Mouse (Mus musculus) heart, embryonic 14.5 days (tissue): Measurements from ENCODE around the gene Kif16b. TPM values are rescaled to one million over a fixed set of nuclear protein-coding genes. Genes with fewer than 3 reads are reported as not detected.

ENCODE experiments used
- ATAC-seq: fragments of 200-750 bp; cut with Nextera tagmentation; 2 replicates; pipeline ENCODE4 v1.8.0; 2017; ENCODE audit warnings: low read depth, moderate TSS enrichment; ENCODE audit not compliant: insufficient number of reproducible peaks, insufficient read depth, low FRiP score
- H3K27ac ChIP-seq, 2 experiments: fragments of 200-500 bp in 1 of 2; fragments of 300-500 bp in 1 of 2; sonication (generic) in 1 of 2; replicated peaks in 1 of 2; 2 replicates each; pipeline ENCODE4 v1.5.1; 2012 to 2014; ENCODE audit warnings: low read depth in 2 of 2, low read length in 2 of 2, control low read depth in 1 of 2, mild to moderate bottlenecking in 1 of 2, mixed read lengths in 1 of 2; ENCODE audit not compliant: control insufficient read depth in 1 of 2, insufficient read depth in 1 of 2
- H3K27me3 ChIP-seq: fragments of 300-500 bp; sonication (generic); 2 replicates; pipeline ENCODE4 v1.6.1; 2014; ENCODE audit warnings: mild to moderate bottlenecking, low read length, control low read depth; ENCODE audit not compliant: control insufficient read depth, insufficient read depth
- H3K36me3 ChIP-seq: fragments of 300-500 bp; sonication (generic); 2 replicates; pipeline ENCODE4 v1.6.1; 2014; ENCODE audit warnings: mild to moderate bottlenecking, control low read depth, low read length, mixed read lengths; ENCODE audit not compliant: control insufficient read depth, insufficient read depth
- H3K4me1 ChIP-seq, 2 experiments: fragments of 200-500 bp in 1 of 2; fragments of 300-500 bp in 1 of 2; sonication (generic) in 1 of 2; 2 replicates each; pipeline ENCODE4 v1.6.1; 2012 to 2014; ENCODE audit warnings: low read length in 2 of 2, control low read depth in 1 of 2, mixed read lengths in 1 of 2; ENCODE audit not compliant: control insufficient read depth in 2 of 2, insufficient read depth in 2 of 2
- H3K4me2 ChIP-seq: fragments of 300-500 bp; sonication (generic); 2 replicates; pipeline ENCODE4 v1.6.1; 2014; ENCODE audit warnings: mild to moderate bottlenecking, low read length
- H3K4me3 ChIP-seq, 2 experiments: fragments of 200-500 bp in 1 of 2; fragments of 300-500 bp in 1 of 2; sonication (generic) in 1 of 2; 2 replicates each; pipeline ENCODE4 v1.5.1; 2012 to 2014; ENCODE audit warnings: low read length in 2 of 2, mild to moderate bottlenecking in 2 of 2, control low read depth in 1 of 2, low read depth in 1 of 2, moderate library complexity in 1 of 2; ENCODE audit not compliant: control insufficient read depth in 1 of 2, insufficient read depth in 1 of 2
- H3K9ac ChIP-seq: fragments of 300-500 bp; sonication (generic); 2 replicates; pipeline ENCODE4 v1.6.1; 2014; ENCODE audit warnings: mild to moderate bottlenecking, low read length
- H3K9me3 ChIP-seq: fragments of 300-500 bp; sonication (generic); 2 replicates; pipeline ENCODE4 v1.6.1; 2016; ENCODE audit warnings: low read length, control low read depth; ENCODE audit not compliant: control insufficient read depth
- WGBS: fragments of 180-500 bp; shearing (Covaris S2); extraction: QIAGEN DNeasy Blood & Tissue Kit; methylation state at CpG from one replicate; pipeline ENCODE4 v1.1.7; 2014; 5-methylcytosine and 5-hydroxymethylcytosine counted together
- polyA plus RNA-seq: library from polyadenylated mRNA; unstranded; fragments of >200 nt; fragmentation: Nextera tagmentation; extraction: Ambion mirVana; gene quantifications from 2 replicates; pipeline ENCODE4 v1.2.1, GENCODE M21; 2014

The Kif16b gene
- polyA plus RNA-seq, 1 experiment from 2014 or later, result 10.4 TPM

DNA sequence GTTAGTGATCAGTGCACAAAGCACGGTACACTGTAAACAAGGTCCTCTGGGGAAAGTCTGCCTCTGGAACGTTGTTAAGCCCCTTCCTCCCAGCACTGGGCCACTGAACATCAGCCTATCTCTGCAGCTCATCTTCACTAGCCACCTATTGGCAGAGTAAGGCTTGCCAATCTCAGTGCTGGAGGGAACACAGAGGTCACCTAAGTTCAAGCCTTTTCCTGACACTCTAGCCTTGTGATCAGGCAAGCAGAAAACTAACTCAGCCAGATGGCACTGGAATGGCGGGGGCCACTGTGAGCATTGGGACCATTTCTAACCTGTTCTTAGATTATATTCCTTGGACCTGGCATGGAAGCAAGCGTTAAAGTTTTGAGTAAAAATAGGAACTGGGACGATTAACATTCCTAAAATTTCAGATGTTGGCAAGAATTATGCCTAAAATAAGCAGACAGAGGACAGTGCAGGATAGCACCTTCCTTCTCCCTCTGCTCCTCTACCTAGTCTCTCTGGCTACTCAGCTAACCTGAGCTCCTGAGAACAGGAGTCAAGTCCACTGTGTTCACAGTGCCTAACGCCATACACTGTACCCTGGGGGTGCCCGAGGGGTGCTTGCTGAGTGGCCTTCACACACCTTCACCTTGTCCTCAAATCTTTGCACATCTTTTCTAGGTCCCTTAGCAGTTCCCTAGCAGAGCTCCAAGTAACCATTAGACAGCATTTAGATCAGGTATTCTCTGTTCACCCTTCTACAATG lies 18.3 kb downstream of the Kif16b start:
- H3K4me2 ChIP-seq, result no peak overlapping the region
- no peaks in the 10 kb centered on the region for H3K36me3 ChIP-seq
- WGBS, result 63% methylated on average over 7 of the region's 7 CpGs
- H3K9me3 ChIP-seq, result no peaks in the 10 kb centered on the region
- ATAC-seq, result no peak
- H3K27ac ChIP-seq, result no peak overlapping the region
- H3K4me1 ChIP-seq, result peaks cover 12 to 36% of the 10 kb centered on the region in 2 experiments
- no peak overlapping the region for H3K9ac ChIP-seq
- no peak overlapping the region for H3K4me3 ChIP-seq
- no peaks in the 10 kb centered on the region for H3K27me3 ChIP-seq

GRCm38 (mm10) chr2:142882466-142882865 lies 18.9 kb downstream of the Kif16b start:
- Histone ChIP-seq H3K9me3 (no peaks in the 10 kb centered on the region), H3K4me3 (no peak overlapping the region), H3K4me1 (peaks cover 12 to 36% of the 10 kb centered on the region in 2 experiments), H3K27me3 (no peaks in the 10 kb centered on the region), H3K9ac (no peak overlapping the region), H3K36me3 (no peaks in the 10 kb centered on the region), H3K27ac (no peak overlapping the region), H3K4me2 (no peak overlapping the region)
- ATAC-seq, result no peak
- 68% methylated on average over 2 of the region's 2 CpGs for WGBS

DNA sequence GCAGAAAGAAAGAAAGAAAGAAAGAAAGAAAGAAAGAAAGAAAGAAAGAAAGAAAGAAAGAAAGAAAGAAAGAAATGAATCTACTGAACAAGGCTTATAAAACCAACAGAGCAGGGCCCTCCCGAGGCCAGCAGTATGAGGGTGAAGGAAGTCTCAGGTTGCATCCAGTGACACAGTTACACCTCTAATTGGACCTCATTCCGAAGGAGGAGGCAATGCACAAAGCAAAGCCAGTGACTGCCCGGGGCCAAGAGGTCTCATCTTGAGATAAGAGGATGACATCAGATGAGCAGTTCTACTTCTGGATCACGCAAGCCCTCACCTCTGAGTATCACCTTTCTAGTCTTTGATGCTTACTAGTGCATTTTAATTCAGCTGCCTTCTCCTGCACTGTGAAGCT lies 20.2 kb downstream of the Kif16b start:
- no peak overlapping the region for H3K4me2 ChIP-seq
- H3K9ac ChIP-seq, result no peak overlapping the region
- H3K4me3 ChIP-seq, result no peak overlapping the region
- peaks cover 12 to 36% of the 10 kb centered on the region in 2 experiments for H3K4me1 ChIP-seq
- H3K36me3 ChIP-seq, result no peaks in the 10 kb centered on the region
- H3K9me3 ChIP-seq, result no peaks in the 10 kb centered on the region
- WGBS, result 23% methylated on average over 4 of the region's 4 CpGs
- ATAC-seq, result no peak
- no peaks in the 10 kb centered on the region for H3K27me3 ChIP-seq
- peak overlapping the region in 1 of 2 experiments; percentile 26; a peak in 1 of 4 replicates for H3K27ac ChIP-seq

- Histone ChIP-seq H3K9me3 (no peaks in the 10 kb centered on the region), H3K4me2 (no peak overlapping the region), H3K9ac (no peak overlapping the region), H3K36me3 (no peaks in the 10 kb centered on the region), H3K27ac (peak overlapping the region in 1 of 2 experiments; percentile 19; a peak in 1 of 4 replicates), H3K27me3 (no peaks in the 10 kb centered on the region), H3K4me3 (no peak overlapping the region), H3K4me1 (peaks cover 12 to 36% of the 10 kb centered on the region in 2 experiments)
- 64% methylated on average over 8 of the region's 8 CpGs for WGBS
- no peak for ATAC-seq
Measured at GRCm38 (mm10) chr2:142879257-142879818, 22.0 kb downstream of the Kif16b start.

DNA sequence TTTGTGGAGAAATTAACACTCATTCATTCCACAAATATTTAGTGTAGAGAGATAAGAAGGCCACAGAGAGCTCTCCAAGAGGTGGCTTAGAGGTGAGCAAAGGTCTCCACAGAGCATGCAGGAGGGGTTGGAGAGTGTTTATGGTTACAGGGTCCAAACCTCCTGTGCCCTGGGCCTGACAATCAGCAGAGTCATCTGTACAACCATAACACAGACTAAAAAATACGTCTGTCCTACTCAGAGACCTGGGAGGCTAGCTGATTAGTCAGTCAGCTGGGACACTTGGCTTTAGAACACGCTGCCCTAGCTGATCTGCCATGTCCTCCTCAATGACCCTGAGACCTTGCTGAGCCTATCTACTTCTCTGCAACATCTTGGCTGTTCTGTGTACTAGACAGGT lies 24.7 kb downstream of the Kif16b start:
- no peaks in the 10 kb centered on the region for H3K9me3 ChIP-seq
- H3K27ac ChIP-seq, result no peak overlapping the region
- peaks cover 9 to 21% of the 10 kb centered on the region in 2 experiments for H3K4me1 ChIP-seq
- H3K4me2 ChIP-seq, result no peak overlapping the region
- H3K36me3 ChIP-seq, result no peaks in the 10 kb centered on the region
- ATAC-seq, result no peak
- no peaks in the 10 kb centered on the region for H3K27me3 ChIP-seq
- 50% methylated on average over 2 of the region's 2 CpGs for WGBS
- H3K4me3 ChIP-seq, result no peak overlapping the region
- no peak overlapping the region for H3K9ac ChIP-seq

DNA sequence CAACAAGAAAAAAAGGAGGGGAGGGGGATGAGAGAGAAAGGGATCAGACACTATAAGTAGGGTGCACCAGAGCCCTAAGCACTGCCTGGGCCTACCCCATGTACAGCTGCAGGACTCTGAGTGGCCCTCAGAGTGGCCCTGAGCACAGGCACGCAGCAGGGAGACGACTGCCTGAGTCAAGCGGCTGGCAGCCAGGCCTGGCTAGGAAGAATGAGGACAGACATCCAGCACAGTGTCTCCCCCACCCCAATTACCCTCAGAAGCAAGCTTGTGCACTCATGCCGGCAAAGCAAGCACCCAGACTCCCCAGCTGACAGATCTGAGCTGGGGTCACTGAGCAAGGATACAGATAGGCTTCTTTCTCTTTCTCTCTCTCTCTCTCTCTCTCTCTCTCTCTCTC lies 25.4 kb downstream of the Kif16b start:
- WGBS, result 51% methylated on average over 4 of the region's 4 CpGs
- no peaks in the 10 kb centered on the region for H3K36me3 ChIP-seq
- no peak overlapping the region for H3K4me3 ChIP-seq
- no peak for ATAC-seq
- H3K4me2 ChIP-seq, result no peak overlapping the region
- H3K4me1 ChIP-seq, result peaks cover 4 to 15% of the 10 kb centered on the region in 2 experiments
- H3K9ac ChIP-seq, result no peak overlapping the region
- no peaks in the 10 kb centered on the region for H3K9me3 ChIP-seq
- H3K27ac ChIP-seq, result no peak overlapping the region
- no peaks in the 10 kb centered on the region for H3K27me3 ChIP-seq

DNA sequence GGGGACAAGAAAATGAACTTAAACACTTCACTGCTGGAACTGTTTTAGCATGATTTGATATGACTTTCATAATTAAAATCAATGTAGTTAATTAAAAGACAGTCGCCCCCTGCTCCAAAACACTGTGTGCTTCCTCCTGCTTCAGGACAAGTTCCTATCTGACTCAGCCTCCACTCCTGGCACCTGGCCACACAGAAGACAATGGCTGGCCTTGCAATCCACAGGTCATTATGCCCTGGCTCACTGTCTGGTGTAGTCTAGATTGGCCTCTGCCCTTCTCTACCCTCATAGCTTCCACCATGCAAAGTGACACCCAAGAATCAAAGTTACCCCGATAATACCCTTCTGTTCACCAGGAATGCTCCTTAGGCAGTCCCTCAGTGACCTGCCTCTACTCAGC lies 26.8 kb downstream of the Kif16b start:
- peaks cover 4% of the 10 kb centered on the region in 2 experiments for H3K4me1 ChIP-seq
- no peak overlapping the region for H3K9ac ChIP-seq
- H3K27ac ChIP-seq, result no peak overlapping the region
- H3K4me3 ChIP-seq, result no peak overlapping the region
- no peak overlapping the region for H3K4me2 ChIP-seq
- no peaks in the 10 kb centered on the region for H3K27me3 ChIP-seq
- H3K9me3 ChIP-seq, result no peaks in the 10 kb centered on the region
- WGBS, result 74% methylated on average over 2 of the region's 2 CpGs
- no peaks in the 10 kb centered on the region for H3K36me3 ChIP-seq
- no peak for ATAC-seq
